Mouse (Mus musculus): ENCODE measurements around the gene Ist1. TPM values are rescaled to one million over a fixed set of nuclear protein-coding genes. Genes with fewer than 3 reads are reported as not detected.

Ist1 gene
- 10 to 100 TPM; 41.4 to 42.8 TPM for total RNA-seq (2021)
- long read RNA-seq, experiment 1, transcript Ist1-201 (10 exons, 2,304 nt): major isoform, 15 of 23 reads
- long read RNA-seq, experiment 1, partial matches to known transcripts: 1 of 23 reads
- long read RNA-seq, experiment 1, other reads (novel, unspliced or antisense): 5 of 23 reads
- long read RNA-seq, experiment 2, transcript Ist1-201 (10 exons, 2,304 nt): major isoform, 12 of 19 reads
- long read RNA-seq, experiment 2, partial matches to known transcripts: 3 of 19 reads
- long read RNA-seq, experiment 2, other reads (novel, unspliced or antisense): 4 of 19 reads

GRCm38 (mm10) chr8:109693146-109693900 lies at the start of gene Ist1:
Ist1 (minus strand) TSS chr8:109693260.
- peak; percentile 99 for DNase-seq

- DNase-seq: no peak
Measured at GRCm38 (mm10) chr8:109738049-109738380, 45.0 kb upstream of the Ist1 start.

- DNase-seq: peak; percentile 81 to 91
Measured at GRCm38 (mm10) chr8:109737237-109738048, 44.4 kb upstream of the Ist1 start, which contains the start of gene Atxn1l. Atxn1l (minus strand) TSS chr8:109737739.

- DNase-seq: peak in 1 of 2 experiments; percentile 32
Measured at GRCm38 (mm10) chr8:109736819-109737218, 43.8 kb upstream of the Ist1 start.

GRCm38 (mm10) chr8:109734018-109734417 lies 41.0 kb upstream of the Ist1 start:
- no peak for DNase-seq

GRCm38 (mm10) chr8:109731012-109731411 lies 38.0 kb upstream of the Ist1 start:
- DNase-seq: no peak

- DNase-seq: no peak
Measured at GRCm38 (mm10) chr8:109725106-109725505, 32.0 kb upstream of the Ist1 start.

- no peak for DNase-seq
Measured at GRCm38 (mm10) chr8:109714961-109715360, 21.9 kb upstream of the Ist1 start.

GRCm38 (mm10) chr8:109712521-109712920 lies 19.5 kb upstream of the Ist1 start:
- no peak for DNase-seq

GRCm38 (mm10) chr8:109707921-109708320 lies 14.9 kb upstream of the Ist1 start:
- no peak for DNase-seq

- peak; percentile 74 to 87 for DNase-seq
Measured at GRCm38 (mm10) chr8:109706874-109707237, 13.8 kb upstream of the Ist1 start.

- DNase-seq: peak in 1 of 2 experiments; percentile 49
Measured at GRCm38 (mm10) chr8:109706076-109706873, 13.2 kb upstream of the Ist1 start.

GRCm38 (mm10) chr8:109705320-109706075 lies 12.4 kb upstream of the Ist1 start, which contains the start of gene Zfp821:
Zfp821 (plus strand) TSS chr8:109705546.
- peak; percentile 94 to 96 for DNase-seq

GRCm38 (mm10) chr8:109704565-109705319 lies 11.7 kb upstream of the Ist1 start:
- DNase-seq: peak; percentile 31 to 36

GRCm38 (mm10) chr8:109698477-109698876 lies 5.4 kb upstream of the Ist1 start:
- no peak for DNase-seq

- no peak for DNase-seq
Measured at GRCm38 (mm10) chr8:109697754-109698153, 4.7 kb upstream of the Ist1 start.

- DNase-seq: no peak
Measured at GRCm38 (mm10) chr8:109694154-109694553, 1.1 kb upstream of the Ist1 start.

- DNase-seq: no peak
Measured at GRCm38 (mm10) chr8:109692443-109693145, 466 bp downstream of the Ist1 start.

GRCm38 (mm10) chr8:109691769-109692168 lies 1.3 kb downstream of the Ist1 start:
- DNase-seq: no peak

- DNase-seq: peak in 1 of 2 experiments; percentile 23
Measured at GRCm38 (mm10) chr8:109687248-109687647, 5.8 kb downstream of the Ist1 start.

All from heart, adult 18-20 months (tissue).